Mouse (Mus musculus) intestine, embryonic 14.5 days (tissue): ENCODE measurements around the gene Plin5. TPM values are rescaled to one million over a fixed set of nuclear protein-coding genes. Genes with fewer than 3 reads are reported as not detected.

Source experiments
- polyA plus RNA-seq: library from polyadenylated mRNA; unstranded; fragments of >200 nt; fragmentation: Nextera tagmentation; extraction: Ambion mirVana; gene quantifications from 2 replicates; pipeline ENCODE4 v1.2.1, GENCODE M21; 2014

Gene Plin5
- polyA plus RNA-seq, 1 experiment from 2014 or later: 0.58 TPM

Other genes with a start within 250 kb of the Plin5 start
- gene Zfp119a, start 238.7 kb downstream of the Plin5 start, polyA plus RNA-seq: 7.7 and 8.3 TPM in 2 replicates
- 12.3 and 13.1 TPM in 2 replicates for gene Zfp959, start 225.5 kb downstream of the Plin5 start, polyA plus RNA-seq
- 4.2 and 5.0 TPM in 2 replicates for gene Zfp119b, start 168.1 kb downstream of the Plin5 start, polyA plus RNA-seq
- gene Ebi3, start 165.0 kb downstream of the Plin5 start, polyA plus RNA-seq: 2.5 and 2.8 TPM in 2 replicates
- 18.6 and 23.6 TPM in 2 replicates for gene Yju2, start 158.5 kb downstream of the Plin5 start, polyA plus RNA-seq
- gene Shd, start 147.1 kb downstream of the Plin5 start, polyA plus RNA-seq: 13.2 and 18.3 TPM in 2 replicates
- gene Fsd1, start 131.1 kb downstream of the Plin5 start, polyA plus RNA-seq: 16.9 and 18.8 TPM in 2 replicates
- 24.3 and 25.9 TPM in 2 replicates for gene Stap2, start 112.0 kb downstream of the Plin5 start, polyA plus RNA-seq
- gene Mpnd, start 111.9 kb downstream of the Plin5 start, polyA plus RNA-seq: 110 and 115 TPM in 2 replicates
- gene Sh3gl1, start 81.0 kb downstream of the Plin5 start, polyA plus RNA-seq: 124 and 129 TPM in 2 replicates
- gene Chaf1a, start 77.2 kb downstream of the Plin5 start, polyA plus RNA-seq: 21.0 and 21.8 TPM in 2 replicates
- 32.3 and 43.4 TPM in 2 replicates for gene Ubxn6, start 42.6 kb downstream of the Plin5 start, polyA plus RNA-seq
- gene Hdgfl2, start 38.0 kb downstream of the Plin5 start, polyA plus RNA-seq: 93.4 and 94.0 TPM in 2 replicates
- gene Plin4, start 7.8 kb downstream of the Plin5 start, polyA plus RNA-seq: 0.08 and 0.19 TPM in 2 replicates
- gene Lrg1, start 4.4 kb upstream of the Plin5 start, polyA plus RNA-seq: 0.16 TPM in 1 of 2 replicates, not detected in the other
- gene Sema6b, start 22.7 kb upstream of the Plin5 start, polyA plus RNA-seq: 0.86 and 1.3 TPM in 2 replicates
- 11.3 and 14.0 TPM in 2 replicates for gene Tnfaip8l1, start 44.9 kb upstream of the Plin5 start, polyA plus RNA-seq
- 103 and 111 TPM in 2 replicates for gene Mydgf, start 66.3 kb upstream of the Plin5 start, polyA plus RNA-seq
- 35.4 and 36.2 TPM in 2 replicates for gene Dpp9, start 101.3 kb upstream of the Plin5 start, polyA plus RNA-seq
- 15.3 and 16.1 TPM in 2 replicates for gene Fem1a, start 139.2 kb upstream of the Plin5 start, polyA plus RNA-seq
- gene Ticam1, start 159.2 kb upstream of the Plin5 start, polyA plus RNA-seq: 7.1 and 11.3 TPM in 2 replicates
- 88.2 and 95.1 TPM in 2 replicates for gene Plin3, start 175.3 kb upstream of the Plin5 start, polyA plus RNA-seq
- 0.17 TPM in 1 of 2 replicates, not detected in the other for gene Arrdc5, start 182.7 kb upstream of the Plin5 start, polyA plus RNA-seq
- gene Uhrf1, start 185.7 kb upstream of the Plin5 start, polyA plus RNA-seq: 122 and 123 TPM in 2 replicates
- 28.4 and 33.5 TPM in 2 replicates for gene Kdm4b, start 208.5 kb upstream of the Plin5 start, polyA plus RNA-seq